ENCODE assay signal across 26 mouse cellular contexts in genomic region chr15:36848238-36848637, GRCm38 (mm10).
DNase-seq lines count a peak whose midpoint lies in the region; ATAC-seq lines count a peak whose summit lies in the region.
"Had no signal": no experiment of that assay in that cellular context is flagged by ENCODE, and none has a peak within 500 bp of the region (broad histone marks: within the 10 kb centered on the region; RNA-seq: fewer than 3 reads in every experiment).

No protein-coding gene starts in this region.

- no peak overlapping the region for H3K9ac ChIP-seq in embryonic facial prominence, embryonic 14.5 days (ENCODE audit: low read depth, low read length)
- H3K9ac ChIP-seq in heart, embryonic 13.5 days: 0 out of 2 replicates have a peak overlapping the region, but pooled peaks have one; percentile 34
- H3K9ac ChIP-seq: embryonic facial prominence, embryonic 12.5 days; forebrain, embryonic 12.5 days; forebrain, embryonic 15.5 days; hindbrain, embryonic 14.5 days had no signal

- intact Hi-C loops in heart, postnatal 36 days (cut with DNase I): no loop called here

- H3K4me1 ChIP-seq in embryonic facial prominence, embryonic 14.5 days (ENCODE audit: control insufficient read depth, insufficient read depth, low read length): 0 out of 2 replicates have a peak, but pooled peaks cover 5% of the 10 kb centered on the region
- peaks cover 8% of the 10 kb centered on the region for H3K4me1 ChIP-seq in embryonic facial prominence, embryonic 10.5 days
- peaks cover 47% of the 10 kb centered on the region for H3K4me1 ChIP-seq in heart, embryonic 13.5 days
- H3K4me1 ChIP-seq: embryonic facial prominence, embryonic 12.5 days; forebrain, embryonic 12.5 days; forebrain, embryonic 15.5 days had no signal

- DNase-seq in adrenal gland, postnatal 10 days: peak; percentile 61
- no peak for DNase-seq in adrenal gland, postnatal 4 days (ENCODE audit: low spot score in 2 of 2)
- DNase-seq in embryonic facial prominence, embryonic 14.5 days (ENCODE audit: low spot score): no peak
- DNase-seq in embryonic facial prominence, embryonic 10.5 days (ENCODE audit: low spot score): no peak
- no peak for DNase-seq in heart, postnatal 36 days
- peak; percentile 37 to 44 for DNase-seq in spleen, postnatal 36 days (ENCODE audit: low spot score in 2 of 2)
- DNase-seq in spleen, postnatal 14 days (ENCODE audit: low spot score in 2 of 2): no peak
- DNase-seq: adrenal gland, adult 2 months; cerebellum, adult 18-20 months; cerebellum, adult 9-10 months; cerebellum, postnatal 14 days; gastrocnemius, postnatal 25 days; kidney, adult 18-20 months; kidney, adult 9 months had no signal

- H3K27me3 ChIP-seq in embryonic facial prominence, embryonic 14.5 days (replicated peaks; ENCODE audit: control insufficient read depth, insufficient read depth, low read length): no peaks in the 10 kb centered on the region
- no peaks in the 10 kb centered on the region for H3K27me3 ChIP-seq in embryonic facial prominence, embryonic 10.5 days (replicated peaks; ENCODE audit: low read depth, poor library complexity, severe bottlenecking)
- H3K27me3 ChIP-seq in heart, embryonic 13.5 days (replicated peaks): no peaks in the 10 kb centered on the region
- H3K27me3 ChIP-seq: CH12.LX; embryonic facial prominence, embryonic 12.5 days; forebrain, embryonic 12.5 days; forebrain, embryonic 15.5 days; Patski had no signal

- H3K36me3 ChIP-seq in embryonic facial prominence, embryonic 14.5 days (ENCODE audit: control insufficient read depth, insufficient read depth, low read length): no peaks in the 10 kb centered on the region
- no peaks in the 10 kb centered on the region for H3K36me3 ChIP-seq in embryonic facial prominence, embryonic 10.5 days (replicated peaks)
- no peaks in the 10 kb centered on the region for H3K36me3 ChIP-seq in heart, embryonic 13.5 days
- H3K36me3 ChIP-seq: embryonic facial prominence, embryonic 12.5 days; forebrain, embryonic 12.5 days; forebrain, embryonic 15.5 days; G1E had no signal

- peak; percentile 60; the same call in 1 of the 2 replicates for ATAC-seq in embryonic facial prominence, embryonic 14.5 days (ENCODE audit: low read depth)
- no peak for ATAC-seq in heart, embryonic 13.5 days (ENCODE audit: extremely low read depth, insufficient number of reproducible peaks, low FRiP score, low TSS enrichment)
- ATAC-seq: forebrain, embryonic 15.5 days; hindbrain, postnatal 0 days; inflammation-experienced regulatory T-cells, adult 6 months; intestine, embryonic 16.5 days; Patski had no signal

- WGBS in embryonic facial prominence, embryonic 14.5 days: 39% methylated on average over 5 of the region's 5 CpGs
- WGBS in embryonic facial prominence, embryonic 10.5 days: 65% methylated on average over 5 of the region's 5 CpGs
- WGBS in heart, embryonic 13.5 days: 45% methylated on average over 5 of the region's 5 CpGs

- no peak overlapping the region for H3K4me2 ChIP-seq in embryonic facial prominence, embryonic 14.5 days (ENCODE audit: low read depth, low read length)
- H3K4me2 ChIP-seq in heart, embryonic 13.5 days: no peak overlapping the region
- H3K4me2 ChIP-seq: embryonic facial prominence, embryonic 12.5 days; forebrain, embryonic 12.5 days; forebrain, embryonic 15.5 days; hindbrain, embryonic 14.5 days had no signal

- H3K4me3 ChIP-seq in embryonic facial prominence, embryonic 14.5 days (ENCODE audit: low read depth, low read length): no peak overlapping the region
- no peak overlapping the region for H3K4me3 ChIP-seq in embryonic facial prominence, embryonic 10.5 days
- no peak overlapping the region for H3K4me3 ChIP-seq in heart, embryonic 13.5 days
- H3K4me3 ChIP-seq: embryonic facial prominence, embryonic 12.5 days; erythroblast, embryonic 14.5 days; forebrain, embryonic 12.5 days; forebrain, embryonic 15.5 days had no signal

- no peaks in the 10 kb centered on the region for H3K9me3 ChIP-seq in embryonic facial prominence, embryonic 14.5 days (ENCODE audit: control insufficient read depth, low read length)
- H3K9me3 ChIP-seq in embryonic facial prominence, embryonic 10.5 days: no peaks in the 10 kb centered on the region
- no peaks in the 10 kb centered on the region for H3K9me3 ChIP-seq in heart, embryonic 13.5 days
- H3K9me3 ChIP-seq: embryonic facial prominence, embryonic 12.5 days; forebrain, embryonic 12.5 days; forebrain, embryonic 15.5 days; G1E had no signal

- H3K27ac ChIP-seq in embryonic facial prominence, embryonic 14.5 days (replicated peaks; ENCODE audit: low read depth, low read length): no peak overlapping the region
- no peak overlapping the region for H3K27ac ChIP-seq in embryonic facial prominence, embryonic 10.5 days (replicated peaks)
- H3K27ac ChIP-seq in heart, embryonic 13.5 days (replicated peaks): no peak overlapping the region
- H3K27ac ChIP-seq: embryonic facial prominence, embryonic 12.5 days; forebrain, embryonic 12.5 days; forebrain, embryonic 15.5 days; hindbrain, embryonic 14.5 days; hindbrain, postnatal 0 days had no signal

Comparison
In these comparisons a context has a peak if more than half of its experiments do, and no peak if none do; other contexts are left out.
1. DNase-seq: peak in adrenal gland, postnatal 10 days (single experiment) and spleen, postnatal 36 days (2 of 2); none in adrenal gland, postnatal 4 days (0 of 2), embryonic facial prominence, embryonic 14.5 days (single experiment), embryonic facial prominence, embryonic 10.5 days (single experiment), heart, postnatal 36 days (0 of 2) and spleen, postnatal 14 days (0 of 2).